Mouse (Mus musculus): ENCODE data around the gene Gm8922. TPM values are rescaled to one million over a fixed set of nuclear protein-coding genes. Genes with fewer than 3 reads are reported as not detected.
"Not testable (repeated sequence)": the region's sequence is repeated elsewhere in the genome, so short reads cannot be mapped to it uniquely, and the experiment has no call there.

Gm8922 gene
- polyA plus RNA-seq (2011; ENCODE audit: insufficient read depth, insufficient read length, low replicate concordance, missing spikeins) = not detected in 2 replicates

GRCm38 (mm10) chr5:11681659-11682058 lies at the start of gene Gm8922:
Gene Gm8922 (plus strand): TSS chr5:11681959.
- H3K4me3 ChIP-seq (replicated peaks; ENCODE audit: control insufficient read depth, low read depth, low read length); H3K27ac ChIP-seq (ENCODE audit: control insufficient read depth, insufficient read depth, low read depth, low read length, poor library complexity); H3K4me1 ChIP-seq (ENCODE audit: control insufficient read depth, insufficient read depth, low read length): not testable (repeated sequence)
- no CpG with 5 or more reads among the region's 2 CpGs for WGBS

Other genes starting within 250 kb of the Gm8922 start
- not detected in 2 replicates for gene Gm8906, start 179.3 kb upstream of the Gm8922 start, polyA plus RNA-seq (2011; ENCODE audit: insufficient read depth, insufficient read length, low replicate concordance, missing spikeins)
- not detected in 2 replicates for gene Gm6460, start 87.0 kb upstream of the Gm8922 start, polyA plus RNA-seq (2011; ENCODE audit: insufficient read depth, insufficient read length, low replicate concordance, missing spikeins)
- gene Gm8926, start 88.6 kb downstream of the Gm8922 start, polyA plus RNA-seq (2011; ENCODE audit: insufficient read depth, insufficient read length, low replicate concordance, missing spikeins) = not detected in 2 replicates
- not detected in 2 replicates for gene Gm6465, start 163.6 kb downstream of the Gm8922 start, polyA plus RNA-seq (2011; ENCODE audit: insufficient read depth, insufficient read length, low replicate concordance, missing spikeins)
- not detected in 2 replicates for gene 4933402N22Rik, start 236.1 kb downstream of the Gm8922 start, polyA plus RNA-seq (2011; ENCODE audit: insufficient read depth, insufficient read length, low replicate concordance, missing spikeins)